Mouse (Mus musculus) cerebellum, postnatal 10 days (tissue): Measurements from ENCODE around the gene Gm45062.

Experiments
- DNase-seq, 2 experiments: peaks; one replicate each; pipeline ENCODE4 v3.0.0; 2021; ENCODE audit warnings: mixed read lengths in 2 of 2

Gm45062 gene

GRCm38 (mm10) chr6:8370624-8371023 is 111.4 kb downstream of the Gm45062 start:
- no peak for DNase-seq

GRCm38 (mm10) chr6:8373051-8373450 is 113.8 kb downstream of the Gm45062 start:
- DNase-seq, result no peak

GRCm38 (mm10) chr6:8373851-8374250 is 114.6 kb downstream of the Gm45062 start:
- peak in 1 of 2 experiments; percentile 37 for DNase-seq

- DNase-seq, result no peak
Observed at GRCm38 (mm10) chr6:8374290-8374689, 115.0 kb downstream of the Gm45062 start.

- DNase-seq, result no peak
Observed at GRCm38 (mm10) chr6:8374712-8375111, 115.5 kb downstream of the Gm45062 start.

GRCm38 (mm10) chr6:8376351-8376750 is 117.1 kb downstream of the Gm45062 start:
- DNase-seq, result no peak

GRCm38 (mm10) chr6:8377667-8378066 is 118.4 kb downstream of the Gm45062 start:
- no peak for DNase-seq

GRCm38 (mm10) chr6:8389307-8389706 is 130.1 kb downstream of the Gm45062 start:
- no peak for DNase-seq

GRCm38 (mm10) chr6:8390296-8390695 is 131.0 kb downstream of the Gm45062 start:
- no peak for DNase-seq

GRCm38 (mm10) chr6:8390935-8391334 is 131.7 kb downstream of the Gm45062 start:
- DNase-seq, result no peak

- no peak for DNase-seq
Observed at GRCm38 (mm10) chr6:8393029-8393428, 133.8 kb downstream of the Gm45062 start.

GRCm38 (mm10) chr6:8394044-8394443 is 134.8 kb downstream of the Gm45062 start:
- DNase-seq, result no peak

- no peak for DNase-seq
Observed at GRCm38 (mm10) chr6:8395061-8395460, 135.8 kb downstream of the Gm45062 start.

GRCm38 (mm10) chr6:8397252-8397651 is 138.0 kb downstream of the Gm45062 start:
- DNase-seq, result peak in 1 of 2 experiments; percentile 18

- no peak for DNase-seq
Observed at GRCm38 (mm10) chr6:8399710-8400109, 140.5 kb downstream of the Gm45062 start.

GRCm38 (mm10) chr6:8403127-8403526 is 143.9 kb downstream of the Gm45062 start:
- DNase-seq, result no peak

GRCm38 (mm10) chr6:8405844-8406243 is 146.6 kb downstream of the Gm45062 start:
- DNase-seq, result no peak

GRCm38 (mm10) chr6:8408332-8408731 is 149.1 kb downstream of the Gm45062 start:
- no peak for DNase-seq

GRCm38 (mm10) chr6:8409865-8410264 is 150.6 kb downstream of the Gm45062 start:
- no peak for DNase-seq

- peak; percentile 82 to 87 for DNase-seq
Observed at GRCm38 (mm10) chr6:8412845-8413598, 153.8 kb downstream of the Gm45062 start.

- DNase-seq, result peak; percentile 67 to 73
Observed at GRCm38 (mm10) chr6:8414020-8414419, 154.8 kb downstream of the Gm45062 start.

- DNase-seq, result no peak
Observed at GRCm38 (mm10) chr6:8415823-8416222, 156.6 kb downstream of the Gm45062 start.

GRCm38 (mm10) chr6:8416802-8417569 is 157.7 kb downstream of the Gm45062 start:
- DNase-seq, result no peak
